Mouse (Mus musculus) stomach, embryonic 16.5 days (tissue): ENCODE measurements around the gene Shf. TPM values are rescaled to one million over a fixed set of nuclear protein-coding genes. Genes with fewer than 3 reads are reported as not detected.

Experiments
- ATAC-seq: fragments of 200-750 bp; cut with Nextera tagmentation; 2 replicates; pipeline ENCODE4 v1.8.0; 2017; ENCODE audit warnings: moderate number of reproducible peaks, moderate TSS enrichment; ENCODE audit not compliant: insufficient read depth, low FRiP score
- H3K27ac ChIP-seq: fragments of 300-500 bp; sonication (generic); 2 replicates; pipeline ENCODE4 v1.5.1; 2014; ENCODE audit warnings: low read length
- H3K27me3 ChIP-seq: fragments of 300-500 bp; sonication (generic); 2 replicates; pipeline ENCODE4 v1.6.1; 2014; ENCODE audit warnings: low read length, control low read depth, mixed read lengths; ENCODE audit not compliant: control insufficient read depth, insufficient read depth
- H3K36me3 ChIP-seq: fragments of 300-500 bp; sonication (generic); 2 replicates; pipeline ENCODE4 v1.6.1; 2014; ENCODE audit warnings: low read length; ENCODE audit not compliant: control insufficient read depth, insufficient read depth
- H3K4me1 ChIP-seq: fragments of 300-500 bp; sonication (generic); 2 replicates; pipeline ENCODE4 v1.6.1; 2014; ENCODE audit warnings: low read length, control low read depth, mixed read lengths; ENCODE audit not compliant: control insufficient read depth, insufficient read depth
- H3K4me2 ChIP-seq: fragments of 300-500 bp; sonication (generic); 2 replicates; pipeline ENCODE4 v1.6.1; 2014; ENCODE audit warnings: low read depth, low read length, mixed read lengths
- H3K4me3 ChIP-seq: fragments of 300-500 bp; sonication (generic); replicated peaks from 2 replicates; pipeline ENCODE4 v1.5.1; 2014; ENCODE audit warnings: mild to moderate bottlenecking, low read length
- H3K9ac ChIP-seq: fragments of 300-500 bp; sonication (generic); 2 replicates; pipeline ENCODE4 v1.6.1; 2014; ENCODE audit warnings: low read length
- H3K9me3 ChIP-seq: fragments of 300-500 bp; sonication (generic); replicated peaks from 2 replicates; pipeline ENCODE4 v1.6.1; 2016; ENCODE audit warnings: low read length, control low read depth; ENCODE audit not compliant: control insufficient read depth
- WGBS: fragments of 180-500 bp; shearing (Covaris S2); extraction: QIAGEN DNeasy Blood & Tissue Kit; methylation state at CpG from one replicate; pipeline ENCODE4 v1.1.7; 2014; 5-methylcytosine and 5-hydroxymethylcytosine counted together
- polyA plus RNA-seq: library from polyadenylated mRNA; unstranded; fragments of >200 nt; fragmentation: Nextera tagmentation; extraction: Ambion mirVana; gene quantifications from 2 replicates; pipeline ENCODE4 v1.2.1, GENCODE M21; 2015

Shf gene
- polyA plus RNA-seq, 1 experiment from 2014 or later, result 2.5 TPM

DNA sequence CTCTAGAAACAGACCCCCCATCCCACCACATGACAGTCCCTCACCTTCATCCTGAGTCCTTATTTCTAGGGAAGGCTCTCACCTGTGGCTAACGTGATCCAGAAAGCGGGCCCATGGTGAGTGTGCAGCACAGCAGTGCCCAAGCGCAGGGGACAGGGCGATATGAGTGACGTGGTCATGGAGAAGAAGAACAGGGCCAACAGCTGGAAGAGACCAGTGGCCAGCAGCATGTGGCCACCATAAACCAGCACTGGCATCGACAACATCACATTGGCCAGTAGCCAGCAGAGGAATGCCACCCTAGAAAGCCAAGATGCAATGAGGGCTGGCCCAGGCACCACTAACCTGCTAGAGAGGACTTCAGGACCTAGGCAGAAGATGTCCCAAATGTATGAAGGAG is 64.4 kb downstream of the Shf start:
- Histone ChIP-seq H3K9me3 (no peaks in the 10 kb centered on the region), H3K4me1 (peaks cover 13% of the 10 kb centered on the region), H3K4me2 (no peak overlapping the region), H3K4me3 (no peak overlapping the region), H3K36me3 (no peaks in the 10 kb centered on the region), H3K9ac (no peak overlapping the region), H3K27me3 (peaks cover 53% of the 10 kb centered on the region), H3K27ac (no peak overlapping the region)
- ATAC-seq, result no peak
- WGBS, result 89% methylated on average over 6 of the region's 6 CpGs

DNA sequence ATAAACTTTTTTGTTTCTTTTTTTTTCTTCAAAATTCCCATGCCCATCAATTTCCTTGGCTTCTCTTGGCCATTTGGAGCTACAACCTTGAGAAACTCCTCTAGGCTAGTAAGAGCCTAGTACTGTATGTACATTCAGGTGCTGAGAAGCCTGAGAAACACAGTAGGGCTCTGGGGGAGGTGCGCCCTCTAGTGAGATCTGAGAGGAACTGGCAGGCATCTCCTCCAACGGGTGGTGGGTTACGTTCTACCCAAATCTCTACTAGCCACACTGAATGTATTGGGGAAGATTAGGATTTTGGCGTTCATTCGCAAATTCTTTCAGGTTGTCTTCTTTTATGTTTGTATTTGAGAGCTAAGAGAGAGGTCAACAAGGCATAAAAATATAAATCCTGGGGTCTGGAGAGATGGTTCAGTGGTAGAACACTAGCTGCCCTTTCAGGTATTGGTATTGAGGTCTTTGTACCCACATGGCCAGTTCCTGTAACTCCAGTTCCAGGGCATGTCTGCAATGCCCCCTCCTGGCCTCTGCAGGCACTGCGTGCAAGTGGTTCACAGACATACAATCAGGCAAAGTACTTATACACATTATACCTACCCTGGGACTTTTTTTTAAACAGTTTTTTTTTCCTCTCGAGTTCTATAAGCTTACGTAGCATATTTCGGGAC is 66.3 kb downstream of the Shf start:
- H3K27ac ChIP-seq, result no peak overlapping the region
- H3K4me1 ChIP-seq, result peaks cover 16% of the 10 kb centered on the region
- ATAC-seq, result no peak
- H3K4me3 ChIP-seq, result no peak overlapping the region
- no peak overlapping the region for H3K4me2 ChIP-seq
- no peaks in the 10 kb centered on the region for H3K36me3 ChIP-seq
- peaks cover 64% of the 10 kb centered on the region for H3K27me3 ChIP-seq
- H3K9ac ChIP-seq, result no peak overlapping the region
- 10% methylated on average over 9 of the region's 9 CpGs for WGBS
- no peaks in the 10 kb centered on the region for H3K9me3 ChIP-seq

DNA sequence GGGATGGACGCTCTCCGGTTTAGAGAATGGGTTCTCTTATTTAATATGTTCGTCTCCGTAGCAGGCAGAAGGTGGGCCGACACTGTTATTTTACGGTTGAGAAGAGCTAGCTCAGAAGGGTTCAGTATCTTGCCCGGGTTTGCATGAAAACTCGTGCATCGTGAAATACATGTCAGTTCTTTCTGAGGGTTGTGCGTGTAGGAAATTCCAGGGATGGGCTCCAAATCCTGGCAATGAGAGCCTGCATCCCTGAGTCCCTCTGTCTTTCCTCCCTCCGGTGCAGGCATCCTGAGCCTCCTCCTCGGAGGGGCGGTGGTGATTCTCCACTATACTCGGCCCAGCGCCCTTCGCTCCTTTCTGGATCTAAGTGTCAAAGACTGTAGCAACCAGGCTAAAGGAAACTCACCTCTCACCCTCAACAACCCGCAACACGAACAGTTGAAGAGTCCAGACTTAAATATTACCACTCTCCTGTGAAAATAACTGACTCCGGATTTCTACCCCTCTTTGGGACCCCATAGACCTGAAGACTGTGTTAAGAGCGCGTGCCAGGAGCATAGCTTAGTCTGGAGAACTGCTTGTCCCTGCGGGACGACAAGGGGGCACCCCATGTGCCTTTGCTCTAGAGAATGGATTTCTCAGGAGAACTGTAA is 66.9 kb downstream of the Shf start:
- no peaks in the 10 kb centered on the region for H3K36me3 ChIP-seq
- peaks cover 16% of the 10 kb centered on the region for H3K4me1 ChIP-seq
- no peaks in the 10 kb centered on the region for H3K9me3 ChIP-seq
- ATAC-seq, result no peak
- H3K27me3 ChIP-seq, result peaks cover 71% of the 10 kb centered on the region
- H3K27ac ChIP-seq, result no peak overlapping the region
- peak overlapping the region; percentile 36 for H3K4me3 ChIP-seq
- 10% methylated on average over 23 of the region's 23 CpGs for WGBS
- peak overlapping the region; percentile 69 for H3K4me2 ChIP-seq
- peak overlapping the region; percentile 60; the same call in 1 of the 2 replicates for H3K9ac ChIP-seq

DNA sequence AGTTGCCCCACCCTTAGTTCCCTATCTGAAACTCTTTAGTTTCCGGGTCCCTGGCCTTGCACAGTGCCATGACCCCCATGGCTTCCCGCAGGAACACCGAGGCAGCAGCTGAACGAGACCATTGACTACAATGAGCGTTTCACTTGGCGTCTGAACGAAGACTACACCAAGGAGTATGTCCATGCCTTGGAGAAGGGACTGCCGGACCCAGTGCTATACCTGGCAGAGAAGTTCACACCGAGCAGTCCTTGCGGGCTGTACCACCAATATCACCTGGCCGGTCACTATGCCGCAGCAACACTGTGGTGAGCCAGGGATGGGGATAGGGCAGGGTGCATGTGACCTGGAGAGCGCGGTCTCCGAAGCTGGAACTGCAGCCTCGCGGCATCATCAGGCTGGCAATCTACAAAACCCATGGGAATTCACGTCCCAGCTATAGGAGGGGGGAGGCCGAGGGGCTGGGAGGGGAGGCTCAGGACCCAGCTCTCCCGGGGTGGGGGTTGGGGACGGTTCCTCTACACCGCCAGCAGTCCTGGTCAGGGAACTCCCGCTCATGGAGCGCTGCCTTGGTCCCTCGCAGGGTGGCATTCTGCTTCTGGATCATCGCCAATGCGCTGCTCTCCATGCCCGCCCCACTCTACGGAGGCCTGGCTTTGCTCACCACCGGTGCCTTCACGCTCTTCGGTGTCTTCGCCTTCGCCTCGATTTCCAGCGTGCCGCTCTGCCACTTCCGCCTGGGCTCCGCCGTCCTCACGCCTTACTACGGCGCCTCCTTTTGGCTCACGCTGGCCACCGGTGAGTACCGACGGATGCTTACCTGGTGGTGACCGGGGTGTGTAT is 67.7 kb downstream of the Shf start:
- Histone ChIP-seq H3K27ac (no peak overlapping the region), H3K4me1 (peaks cover 16% of the 10 kb centered on the region), H3K4me3 (peak overlapping the region; percentile 36), H3K9ac (peak overlapping the region; percentile 60), H3K9me3 (no peaks in the 10 kb centered on the region), H3K36me3 (no peaks in the 10 kb centered on the region), H3K27me3 (peaks cover 70% of the 10 kb centered on the region), H3K4me2 (peak overlapping the region; percentile 69)
- WGBS, result 2% methylated on average over 48 of the region's 48 CpGs
- 0 out of 2 replicates have a peak, but pooled peaks have one; percentile 17 for ATAC-seq

DNA sequence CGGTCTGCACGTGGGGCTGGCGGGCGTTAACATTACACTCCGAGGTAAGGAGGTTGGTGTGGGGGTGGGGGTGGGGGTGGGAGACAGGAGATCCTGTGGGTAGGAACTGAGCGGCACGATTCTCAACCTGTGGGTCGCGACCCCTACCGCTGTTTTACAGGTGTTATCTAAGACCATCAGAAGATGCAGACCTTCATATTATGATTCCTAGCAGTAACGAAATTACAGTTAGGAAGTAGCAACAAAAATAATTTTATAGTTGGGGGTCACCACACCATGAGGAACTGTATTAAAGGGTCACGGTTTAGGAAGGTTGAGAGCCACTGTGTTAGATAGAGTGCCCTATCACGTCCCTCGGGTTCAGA is 68.3 kb downstream of the Shf start:
- Histone ChIP-seq H3K4me1 (peaks cover 12% of the 10 kb centered on the region), H3K4me2 (peak overlapping the region; percentile 69), H3K4me3 (peak overlapping the region; percentile 36; the same call in 1 of the 2 replicates), H3K9me3 (no peaks in the 10 kb centered on the region), H3K36me3 (no peaks in the 10 kb centered on the region), H3K27me3 (peaks cover 67% of the 10 kb centered on the region), H3K9ac (no peak overlapping the region), H3K27ac (no peak overlapping the region)
- WGBS, result 6% methylated on average over 14 of the region's 14 CpGs
- ATAC-seq, result no peak

DNA sequence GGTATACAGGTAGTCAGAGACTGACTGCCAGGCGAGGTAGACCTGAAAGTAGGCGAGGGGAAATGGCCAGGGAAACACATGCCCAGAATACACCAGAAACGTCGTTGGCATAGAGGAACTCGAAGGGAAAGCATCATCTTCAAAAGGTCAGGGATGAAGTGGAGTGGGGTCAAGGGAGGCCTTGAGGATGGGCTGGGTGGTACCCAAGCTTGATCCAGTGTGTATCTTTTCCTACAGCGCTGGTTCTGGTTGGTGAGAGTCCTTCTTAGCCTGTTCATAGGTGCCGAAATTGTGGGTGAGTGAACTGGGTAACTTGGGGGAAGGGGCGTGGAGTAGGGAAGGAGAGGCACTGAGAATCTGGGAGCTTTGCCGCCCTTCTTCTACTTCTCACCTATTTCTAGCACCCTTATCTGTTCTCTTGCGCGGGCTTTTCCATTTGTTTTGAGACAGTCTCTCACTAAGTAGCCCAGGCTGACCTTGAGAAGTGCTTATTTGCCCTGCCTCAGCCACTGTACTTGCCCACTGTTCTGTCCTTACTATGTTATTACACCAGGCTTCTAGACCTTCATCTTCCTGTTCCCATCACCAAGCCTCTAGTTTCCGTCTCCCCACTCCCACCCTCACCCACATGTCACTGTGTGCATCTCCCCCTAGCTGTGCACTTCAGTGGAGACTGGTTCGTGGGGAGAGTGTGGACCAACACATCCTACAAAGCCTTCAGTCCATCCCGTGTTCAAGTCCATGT is 68.9 kb downstream of the Shf start:
- H3K27me3 ChIP-seq, result peaks cover 70% of the 10 kb centered on the region
- H3K9me3 ChIP-seq, result no peaks in the 10 kb centered on the region
- H3K36me3 ChIP-seq, result no peaks in the 10 kb centered on the region
- H3K4me2 ChIP-seq, result no peak overlapping the region
- H3K4me1 ChIP-seq, result peaks cover 12% of the 10 kb centered on the region
- H3K27ac ChIP-seq, result no peak overlapping the region
- H3K4me3 ChIP-seq, result no peak overlapping the region
- WGBS, result 14% methylated on average over 14 of the region's 14 CpGs
- no peak for ATAC-seq
- H3K9ac ChIP-seq, result no peak overlapping the region

Other genes with a start within 250 kb of the Shf start
- 368 and 395 TPM in 2 replicates for gene B2m, start 221.5 kb downstream of the Shf start, polyA plus RNA-seq
- gene Trim69, start 208.5 kb downstream of the Shf start, polyA plus RNA-seq, result 0.12 TPM in 2 replicates
- gene Patl2, start 183.0 kb downstream of the Shf start, polyA plus RNA-seq, result not detected in 2 replicates
- gene Terb2, start 182.9 kb downstream of the Shf start, polyA plus RNA-seq, result not detected in 2 replicates
- 50.9 and 52.4 TPM in 2 replicates for gene Sord, start 134.4 kb downstream of the Shf start, polyA plus RNA-seq
- 1.6 and 2.6 TPM in 2 replicates for gene Duox2, start 70.7 kb downstream of the Shf start, polyA plus RNA-seq
- 3.4 and 6.1 TPM in 2 replicates for gene Duoxa2, start 70.3 kb downstream of the Shf start, polyA plus RNA-seq
- gene Duoxa1, start 55.4 kb downstream of the Shf start, polyA plus RNA-seq, result 11.4 and 17.4 TPM in 2 replicates
- 2.7 and 4.3 TPM in 2 replicates for gene Duox1, start 53.5 kb downstream of the Shf start, polyA plus RNA-seq
- 16.7 and 17.7 TPM in 2 replicates for gene Slc28a2, start 57.3 kb upstream of the Shf start, polyA plus RNA-seq
- gene Gm14085, start 115.8 kb upstream of the Shf start, polyA plus RNA-seq, result 0.12 TPM in 1 of 2 replicates, not detected in the other
- gene Gatm, start 242.1 kb upstream of the Shf start, polyA plus RNA-seq, result 22.5 and 47.0 TPM in 2 replicates